In the genomic region with DNA sequence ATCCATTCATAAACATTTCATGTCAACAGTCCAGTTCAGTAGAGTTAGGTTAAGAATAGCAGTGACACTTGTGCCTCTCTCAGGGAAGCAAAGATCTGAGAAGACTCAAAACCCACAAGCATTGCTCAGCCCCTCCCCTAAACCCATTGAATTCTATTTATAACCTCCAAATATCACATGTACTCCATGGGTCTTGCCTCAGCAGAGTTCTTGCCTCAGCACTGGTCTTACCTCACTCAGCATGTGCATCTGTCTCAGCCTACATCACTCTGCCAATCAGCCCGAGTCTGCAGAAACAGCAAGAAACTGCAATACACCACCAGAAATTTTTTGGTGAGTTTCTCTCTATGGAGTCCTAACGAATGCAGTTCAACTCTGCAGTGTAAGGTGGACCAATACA, we compare ENCODE assay signal across 20 mouse cellular contexts.
"Had no signal": no experiment of that assay in that cellular context is flagged by ENCODE, and none has a peak within 500 bp of the region (broad histone marks: within the 10 kb centered on the region; RNA-seq: fewer than 3 reads in every experiment).

No protein-coding gene starts in this region.

- H3K27ac ChIP-seq: liver, embryonic 12.5 days; liver, embryonic 15.5 days; lung, embryonic 15.5 days; midbrain, embryonic 10.5 days; midbrain, embryonic 13.5 days; neural tube, embryonic 13.5 days; stomach, embryonic 15.5 days had no signal

- H3K9ac ChIP-seq: liver, embryonic 12.5 days; liver, embryonic 15.5 days; lung, embryonic 15.5 days; midbrain, embryonic 13.5 days; neural tube, embryonic 13.5 days; stomach, embryonic 15.5 days had no signal

- H3K4me2 ChIP-seq: liver, embryonic 12.5 days; liver, embryonic 15.5 days; lung, embryonic 15.5 days; midbrain, embryonic 13.5 days; neural tube, embryonic 13.5 days; stomach, embryonic 15.5 days had no signal

- H3K4me1 ChIP-seq: liver, embryonic 12.5 days; liver, embryonic 15.5 days; lung, embryonic 15.5 days; megakaryocyte, embryonic 14.5 days; midbrain, embryonic 10.5 days; midbrain, embryonic 13.5 days; neural tube, embryonic 13.5 days; stomach, embryonic 15.5 days had no signal

- ATAC-seq: liver, embryonic 12.5 days; midbrain, embryonic 13.5 days; midbrain, embryonic 16.5 days had no signal

- H3K36me3 ChIP-seq: liver, embryonic 12.5 days; liver, embryonic 15.5 days; lung, embryonic 15.5 days; midbrain, embryonic 10.5 days; midbrain, embryonic 13.5 days; neural tube, embryonic 13.5 days; stomach, embryonic 15.5 days had no signal

- H3K27me3 ChIP-seq: liver, embryonic 12.5 days; liver, embryonic 15.5 days; lung, embryonic 15.5 days; megakaryocyte, embryonic 14.5 days; midbrain, embryonic 13.5 days; neural tube, embryonic 13.5 days; stomach, embryonic 15.5 days had no signal

- H3K4me3 ChIP-seq: liver, embryonic 12.5 days; liver, embryonic 15.5 days; lung, embryonic 15.5 days; megakaryocyte, embryonic 14.5 days; midbrain, embryonic 10.5 days; midbrain, embryonic 13.5 days; myocyte; neural tube, embryonic 13.5 days; stomach, embryonic 15.5 days had no signal

- H3K9me3 ChIP-seq: liver, embryonic 12.5 days; liver, embryonic 15.5 days; lung, embryonic 15.5 days; midbrain, embryonic 10.5 days; midbrain, embryonic 13.5 days; neural tube, embryonic 13.5 days; stomach, embryonic 15.5 days had no signal

- DNase-seq: kidney, postnatal 14 days; kidney, postnatal 4 days; liver; lung, adult 18-20 months; lung, postnatal 10 days; lung, postnatal 36 days; retina, postnatal 1 day; right cerebral cortex, postnatal 25 days; spleen, adult 18-20 months; thymus, postnatal 25 days had no signal
